Mouse (Mus musculus): ENCODE results near the gene Serinc5.

DNA sequence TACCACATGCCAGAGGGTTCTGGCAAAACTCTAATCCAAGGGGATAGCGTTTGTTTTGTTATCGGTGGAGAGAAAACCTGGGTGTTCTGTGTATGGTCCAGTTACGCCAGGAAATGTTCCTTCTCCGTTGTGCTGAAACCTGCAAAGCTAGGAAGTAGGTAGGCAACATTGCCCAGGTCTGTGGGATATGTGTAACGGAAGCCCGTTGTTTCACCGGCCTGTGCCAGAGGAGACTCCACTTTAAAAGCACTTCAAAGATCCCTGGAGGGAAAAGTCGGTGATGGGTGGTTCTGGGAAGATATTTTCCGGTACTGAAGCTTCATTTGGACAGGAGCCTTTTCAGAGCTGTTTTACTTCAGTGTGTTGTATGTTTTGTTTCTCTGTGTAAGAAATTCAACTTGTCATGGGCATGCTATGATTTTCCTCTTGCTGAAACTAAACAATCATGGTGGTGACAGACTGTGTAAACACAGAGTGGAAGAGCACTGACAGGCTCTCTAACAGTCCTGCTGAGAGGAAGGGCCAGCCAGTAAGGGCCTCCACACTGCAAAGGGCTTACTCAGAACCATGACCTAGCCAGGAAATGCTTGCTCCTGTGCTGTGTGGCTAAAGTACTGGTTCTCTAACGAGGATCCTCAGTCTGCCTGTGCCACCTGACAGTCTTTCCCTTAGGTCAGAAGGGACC, 83.1 kb downstream of the Serinc5 start:
- TF ChIP-seq CTCF (IDR thresholded peaks at IDR 0.05; ENCODE audit: low read depth) (no peak), EP300 (IDR thresholded peaks at IDR 0.05; ENCODE audit: low read depth) (no peak)

Measured in liver, postnatal 0 days (tissue).